Mouse (Mus musculus) stomach, embryonic 16.5 days (tissue): ENCODE measurements around the gene Inpp5f. TPM values are rescaled to one million over a fixed set of nuclear protein-coding genes. Genes with fewer than 3 reads are reported as not detected.

Experiments
- ATAC-seq: fragments of 200-750 bp; cut with Nextera tagmentation; 2 replicates; pipeline ENCODE4 v1.8.0; 2017; ENCODE audit warnings: moderate number of reproducible peaks, moderate TSS enrichment; ENCODE audit not compliant: insufficient read depth, low FRiP score
- H3K27ac ChIP-seq: fragments of 300-500 bp; sonication (generic); 2 replicates; pipeline ENCODE4 v1.5.1; 2014; ENCODE audit warnings: low read length
- H3K27me3 ChIP-seq: fragments of 300-500 bp; sonication (generic); 2 replicates; pipeline ENCODE4 v1.6.1; 2014; ENCODE audit warnings: low read length, control low read depth, mixed read lengths; ENCODE audit not compliant: control insufficient read depth, insufficient read depth
- H3K36me3 ChIP-seq: fragments of 300-500 bp; sonication (generic); 2 replicates; pipeline ENCODE4 v1.6.1; 2014; ENCODE audit warnings: low read length; ENCODE audit not compliant: control insufficient read depth, insufficient read depth
- H3K4me1 ChIP-seq: fragments of 300-500 bp; sonication (generic); 2 replicates; pipeline ENCODE4 v1.6.1; 2014; ENCODE audit warnings: low read length, control low read depth, mixed read lengths; ENCODE audit not compliant: control insufficient read depth, insufficient read depth
- H3K4me2 ChIP-seq: fragments of 300-500 bp; sonication (generic); 2 replicates; pipeline ENCODE4 v1.6.1; 2014; ENCODE audit warnings: low read depth, low read length, mixed read lengths
- H3K4me3 ChIP-seq: fragments of 300-500 bp; sonication (generic); replicated peaks from 2 replicates; pipeline ENCODE4 v1.5.1; 2014; ENCODE audit warnings: mild to moderate bottlenecking, low read length
- H3K9ac ChIP-seq: fragments of 300-500 bp; sonication (generic); 2 replicates; pipeline ENCODE4 v1.6.1; 2014; ENCODE audit warnings: low read length
- H3K9me3 ChIP-seq: fragments of 300-500 bp; sonication (generic); replicated peaks from 2 replicates; pipeline ENCODE4 v1.6.1; 2016; ENCODE audit warnings: low read length, control low read depth; ENCODE audit not compliant: control insufficient read depth
- WGBS: fragments of 180-500 bp; shearing (Covaris S2); extraction: QIAGEN DNeasy Blood & Tissue Kit; methylation state at CpG from one replicate; pipeline ENCODE4 v1.1.7; 2014; 5-methylcytosine and 5-hydroxymethylcytosine counted together
- polyA plus RNA-seq: library from polyadenylated mRNA; unstranded; fragments of >200 nt; fragmentation: Nextera tagmentation; extraction: Ambion mirVana; gene quantifications from 2 replicates; pipeline ENCODE4 v1.2.1, GENCODE M21; 2015

Inpp5f gene
- polyA plus RNA-seq, 1 experiment from 2014 or later: 20.2 TPM

DNA sequence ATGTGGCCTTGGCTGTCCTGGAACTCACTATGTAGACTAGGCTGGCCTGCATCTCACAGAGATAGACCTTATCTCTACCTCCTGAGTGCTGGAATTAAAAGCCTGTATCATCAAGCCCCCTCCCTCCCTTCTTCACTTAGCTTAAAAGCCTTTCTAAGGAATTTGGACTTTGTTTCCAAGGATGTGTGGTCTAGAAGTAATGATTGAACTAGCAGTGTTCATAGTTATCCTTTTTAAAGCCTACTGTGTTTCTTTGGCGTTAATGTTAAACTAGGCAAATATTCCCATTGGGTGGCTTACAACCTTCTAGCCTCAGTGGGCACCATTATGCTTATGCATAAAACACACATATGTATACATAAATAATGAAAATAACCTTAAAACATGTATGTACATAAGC lies 16.6 kb downstream of the Inpp5f start:
- no peaks in the 10 kb centered on the region for H3K9me3 ChIP-seq
- no peak for ATAC-seq
- H3K4me1 ChIP-seq: peaks cover under 1% of the 10 kb centered on the region; the same call in 1 of the 2 replicates
- H3K27ac ChIP-seq: no peak overlapping the region
- H3K27me3 ChIP-seq: no peaks in the 10 kb centered on the region
- no peak overlapping the region for H3K4me3 ChIP-seq
- H3K9ac ChIP-seq: no peak overlapping the region
- H3K4me2 ChIP-seq: no peak overlapping the region
- 67% methylated on average over 1 of the region's 1 CpGs for WGBS
- H3K36me3 ChIP-seq: no peaks in the 10 kb centered on the region

DNA sequence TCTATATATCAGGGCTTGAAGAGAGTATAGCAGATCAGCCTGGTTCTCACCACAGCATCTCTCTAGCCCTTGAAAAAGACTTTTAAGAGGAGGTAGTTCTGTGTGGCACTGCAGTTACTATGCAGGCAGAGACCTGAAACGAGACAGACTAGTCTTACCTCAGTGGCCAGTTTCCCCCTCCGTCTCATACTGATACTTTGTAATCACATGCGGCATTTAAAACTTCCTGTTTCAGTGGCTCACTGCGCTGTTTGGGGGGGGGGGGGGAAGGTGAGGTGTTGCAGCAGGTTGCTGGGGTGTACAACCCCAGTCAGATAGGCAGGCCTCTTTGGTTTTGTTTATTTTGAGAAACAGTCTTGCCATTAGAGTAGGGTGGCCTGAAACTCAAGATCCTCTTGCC lies 22.0 kb downstream of the Inpp5f start:
- Histone ChIP-seq H3K9ac (no peak overlapping the region), H3K9me3 (no peaks in the 10 kb centered on the region), H3K36me3 (no peaks in the 10 kb centered on the region), H3K27me3 (no peaks in the 10 kb centered on the region), H3K4me3 (no peak overlapping the region), H3K4me2 (no peak overlapping the region), H3K27ac (no peak overlapping the region), H3K4me1 (no peaks in the 10 kb centered on the region)
- ATAC-seq: no peak
- 44% methylated on average over 4 of the region's 4 CpGs for WGBS

GRCm38 (mm10) chr7:128639925-128640485 lies 28.9 kb downstream of the Inpp5f start:
- Histone ChIP-seq H3K9ac (no peak overlapping the region), H3K36me3 (no peaks in the 10 kb centered on the region), H3K9me3 (no peaks in the 10 kb centered on the region), H3K4me2 (no peak overlapping the region), H3K27ac (no peak overlapping the region), H3K4me3 (no peak overlapping the region), H3K4me1 (no peaks in the 10 kb centered on the region), H3K27me3 (no peaks in the 10 kb centered on the region)
- ATAC-seq: no peak
- WGBS: 81% methylated on average over 5 of the region's 5 CpGs

DNA sequence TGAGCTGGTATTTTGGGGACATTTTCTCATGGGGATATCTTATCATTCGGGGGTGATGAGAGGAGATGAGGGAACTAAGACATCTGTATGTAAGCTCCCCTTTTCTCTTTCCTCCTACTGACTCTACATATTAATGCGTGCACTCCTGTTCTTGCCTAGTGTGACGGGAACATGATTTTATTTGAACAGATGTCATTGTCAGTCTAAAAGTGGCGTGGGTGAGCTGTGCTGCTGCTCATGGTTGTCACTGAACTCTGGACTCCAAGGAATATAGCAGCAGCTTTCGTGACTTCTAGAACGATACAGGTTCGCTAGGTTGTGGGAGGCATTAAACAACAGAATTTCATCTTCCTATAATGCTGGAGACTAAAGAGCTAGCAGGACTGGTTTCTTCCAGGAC lies 30.4 kb downstream of the Inpp5f start:
- no peak for ATAC-seq
- no peak overlapping the region for H3K27ac ChIP-seq
- no peak overlapping the region for H3K9ac ChIP-seq
- H3K4me2 ChIP-seq: no peak overlapping the region
- H3K9me3 ChIP-seq: no peaks in the 10 kb centered on the region
- no peak overlapping the region for H3K4me3 ChIP-seq
- no peaks in the 10 kb centered on the region for H3K27me3 ChIP-seq
- WGBS: 91% methylated on average over 7 of the region's 7 CpGs
- no peaks in the 10 kb centered on the region for H3K4me1 ChIP-seq
- H3K36me3 ChIP-seq: no peaks in the 10 kb centered on the region

GRCm38 (mm10) chr7:128642386-128642785 lies 31.3 kb downstream of the Inpp5f start:
- no peak overlapping the region for H3K4me2 ChIP-seq
- no peak for ATAC-seq
- no peak overlapping the region for H3K27ac ChIP-seq
- no peaks in the 10 kb centered on the region for H3K9me3 ChIP-seq
- no peak overlapping the region for H3K9ac ChIP-seq
- WGBS: 64% methylated on average over 5 of the region's 5 CpGs
- H3K36me3 ChIP-seq: no peaks in the 10 kb centered on the region
- no peak overlapping the region for H3K4me3 ChIP-seq
- no peaks in the 10 kb centered on the region for H3K27me3 ChIP-seq
- no peaks in the 10 kb centered on the region for H3K4me1 ChIP-seq

- 87% methylated on average over 1 of the region's 1 CpGs for WGBS
- Histone ChIP-seq H3K4me1 (no peaks in the 10 kb centered on the region), H3K27me3 (no peaks in the 10 kb centered on the region), H3K27ac (no peak overlapping the region), H3K9ac (no peak overlapping the region), H3K36me3 (no peaks in the 10 kb centered on the region), H3K9me3 (no peaks in the 10 kb centered on the region), H3K4me2 (no peak overlapping the region), H3K4me3 (no peak overlapping the region)
- no peak for ATAC-seq
Observed at GRCm38 (mm10) chr7:128656970-128657369, 45.8 kb downstream of the Inpp5f start.

- ATAC-seq: no peak
- H3K4me1 ChIP-seq: no peaks in the 10 kb centered on the region
- no peak overlapping the region for H3K27ac ChIP-seq
- peaks cover 9% of the 10 kb centered on the region; the same call in 1 of the 2 replicates for H3K36me3 ChIP-seq
- H3K4me3 ChIP-seq: no peak overlapping the region
- H3K9ac ChIP-seq: no peak overlapping the region
- no peaks in the 10 kb centered on the region for H3K9me3 ChIP-seq
- WGBS: 87% methylated on average over 8 of the region's 8 CpGs
- H3K4me2 ChIP-seq: no peak overlapping the region
- H3K27me3 ChIP-seq: no peaks in the 10 kb centered on the region
Observed at GRCm38 (mm10) chr7:128663906-128664305, 52.8 kb downstream of the Inpp5f start.

DNA sequence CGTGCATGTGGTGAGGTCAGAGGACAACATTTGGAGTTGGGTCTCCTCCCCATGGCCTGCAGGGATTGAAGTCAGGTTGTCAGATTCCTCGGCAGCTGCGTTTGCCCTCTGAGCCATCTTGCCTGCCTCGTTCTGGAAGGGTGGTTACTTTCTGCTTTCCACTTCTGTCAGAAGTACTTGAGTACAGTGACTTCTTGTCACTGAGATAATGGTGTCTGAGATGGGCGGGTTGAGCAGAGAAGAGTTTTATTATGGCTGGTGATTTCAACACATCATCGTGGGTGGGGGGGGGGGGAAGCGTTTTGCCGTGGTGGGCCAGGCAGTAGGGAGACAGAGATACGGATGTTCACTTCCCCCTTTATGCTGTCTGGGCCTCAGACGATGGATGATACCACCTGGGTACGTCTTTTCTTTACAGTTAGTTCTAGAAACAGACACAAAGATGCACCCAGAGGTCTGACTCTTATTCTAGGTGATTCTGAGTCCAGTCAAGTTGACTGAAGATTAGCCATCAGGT lies 53.8 kb downstream of the Inpp5f start:
- H3K36me3 ChIP-seq: peaks cover 9% of the 10 kb centered on the region; the same call in 1 of the 2 replicates
- ATAC-seq: no peak
- H3K4me2 ChIP-seq: no peak overlapping the region
- WGBS: 80% methylated on average over 11 of the region's 11 CpGs
- H3K4me3 ChIP-seq: no peak overlapping the region
- no peaks in the 10 kb centered on the region for H3K27me3 ChIP-seq
- H3K9me3 ChIP-seq: no peaks in the 10 kb centered on the region
- H3K27ac ChIP-seq: no peak overlapping the region
- no peak overlapping the region for H3K9ac ChIP-seq
- no peaks in the 10 kb centered on the region for H3K4me1 ChIP-seq

DNA sequence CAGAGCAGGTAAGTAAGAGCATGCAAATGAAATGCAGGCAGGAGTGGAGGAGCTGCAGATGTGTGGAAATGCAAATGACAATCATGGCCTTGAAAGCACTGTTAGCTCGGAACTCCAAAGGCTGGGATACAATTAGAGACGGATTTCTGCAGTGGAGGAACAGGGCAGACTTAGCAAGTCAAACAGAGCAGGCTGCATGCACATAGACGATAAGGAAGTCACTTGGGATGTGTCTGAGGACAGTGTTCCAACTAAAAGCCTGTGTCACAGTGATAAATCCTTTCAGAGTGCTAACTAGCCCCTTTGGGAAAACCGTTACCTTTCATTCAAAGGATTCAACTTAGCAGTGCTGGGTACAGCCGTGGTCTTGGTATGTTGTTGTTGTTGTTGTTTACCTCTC lies 56.7 kb downstream of the Inpp5f start:
- H3K4me2 ChIP-seq: no peak overlapping the region
- no peak for ATAC-seq
- peaks cover 7% of the 10 kb centered on the region; the same call in 1 of the 2 replicates for H3K36me3 ChIP-seq
- peaks cover 6% of the 10 kb centered on the region for H3K4me1 ChIP-seq
- 70% methylated on average over 5 of the region's 5 CpGs for WGBS
- H3K9me3 ChIP-seq: no peaks in the 10 kb centered on the region
- H3K9ac ChIP-seq: no peak overlapping the region
- H3K27me3 ChIP-seq: no peaks in the 10 kb centered on the region
- H3K4me3 ChIP-seq: no peak overlapping the region
- no peak overlapping the region for H3K27ac ChIP-seq
